Comparison of ENCODE assay signal across 9 mouse cellular contexts in the genomic region with DNA sequence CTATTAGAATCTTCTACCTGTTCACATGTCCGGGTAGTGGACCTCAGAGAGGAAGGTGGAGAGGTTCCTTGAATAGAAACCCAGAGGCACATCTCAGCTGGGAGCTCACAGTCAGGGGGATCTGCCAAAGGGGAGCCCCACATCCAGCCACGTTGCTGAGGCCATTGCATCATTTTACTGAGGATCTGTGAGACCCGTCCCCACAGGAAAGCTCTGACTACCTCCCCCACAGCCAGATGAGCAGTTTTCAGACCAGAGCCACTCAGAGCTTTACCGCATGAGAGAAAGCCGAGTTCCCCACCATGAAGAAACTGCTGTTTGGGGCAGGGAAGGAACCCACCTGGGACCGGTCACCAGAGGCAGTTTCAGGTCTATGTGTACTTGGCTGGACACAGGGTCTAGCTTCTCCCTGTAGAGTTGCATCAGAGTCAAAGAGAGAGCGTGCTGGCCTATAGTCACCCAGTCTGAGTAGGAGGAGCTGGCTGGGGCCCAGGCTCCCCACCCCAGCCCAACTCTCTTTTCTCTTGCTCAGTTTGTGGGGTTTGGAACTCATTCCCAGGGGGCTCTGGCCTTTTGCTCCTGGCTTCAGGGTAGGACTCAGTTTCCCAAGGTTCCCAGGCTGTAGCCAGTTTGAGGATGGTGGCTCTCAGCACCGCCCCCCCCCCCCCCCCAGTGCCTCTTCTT. TPM values are rescaled to one million over a fixed set of nuclear protein-coding genes. Genes with fewer than 3 reads are reported as not detected.
DNase-seq lines count a peak whose midpoint lies in the region; TF ChIP-seq lines count a peak whose summit lies in the region.
"Had no signal": no experiment of that assay in that cellular context is flagged by ENCODE, and none has a peak within 500 bp of the region (broad histone marks: within the 10 kb centered on the region; RNA-seq: fewer than 3 reads in every experiment).

No protein-coding gene starts in this region.

- TF ChIP-seq CTCF in layer of hippocampus, adult 2 months (conservative IDR thresholded peaks at IDR 0.05) = no peak
- TF ChIP-seq CTCF in MEL (IDR thresholded peaks at IDR 0.05 in 2 of 3, conservative IDR thresholded peaks at IDR 0.05 in 1 of 3; ENCODE audit: control insufficient read depth in 1 of 3, insufficient read depth in 1 of 3, low read depth in 2 of 3, low read length in 3 of 3, poor library complexity in 1 of 3, severe bottlenecking in 1 of 3) = no peak

- H3K27me3 ChIP-seq in MEL (ENCODE audit: control insufficient read depth in 1 of 2, insufficient read depth in 2 of 2, low read length in 2 of 2) (no peaks in the 10 kb centered on the region), myocyte (ENCODE audit: control insufficient read depth, insufficient read depth, insufficient read length) (peaks cover 10% of the 10 kb centered on the region)
- H3K27me3 ChIP-seq in embryonic facial prominence, embryonic 10.5 days (replicated peaks; ENCODE audit: low read depth, poor library complexity, severe bottlenecking) = 0 out of 2 replicates have a peak, but pooled peaks cover 5% of the 10 kb centered on the region

- WGBS in embryonic facial prominence, embryonic 10.5 days = 69% methylated on average over 8 of the region's 8 CpGs

- H3K4me3 ChIP-seq in layer of hippocampus, adult 2 months = peak overlapping the region; percentile 8; the same call in 1 of the 2 replicates
- peak overlapping the region; percentile 76 to 97 for H3K4me3 ChIP-seq in MEL (ENCODE audit: control insufficient read depth in 1 of 2, insufficient read depth in 1 of 2, low read depth in 2 of 2, low read length in 2 of 2)
- H3K4me3 ChIP-seq in embryonic facial prominence, embryonic 10.5 days = no peak overlapping the region
- peak overlapping the region; percentile 4 for H3K4me3 ChIP-seq in myocyte

- H3K79me2 ChIP-seq in MEL (ENCODE audit: control insufficient read depth, insufficient read depth, low read length, poor library complexity) (peaks cover 20% of the 10 kb centered on the region), myocyte (ENCODE audit: control insufficient read depth, insufficient read depth) (no peaks in the 10 kb centered on the region)

- TF ChIP-seq POLR2A in MEL (IDR thresholded peaks at IDR 0.05; ENCODE audit: control insufficient read depth in 1 of 2, insufficient read depth in 1 of 2, low read depth in 1 of 2, low read length in 2 of 2, poor library complexity in 1 of 2) (peak in 1 of 2 experiments; percentile 6; a peak in 1 of 4 replicates), myocyte (IDR thresholded peaks at IDR 0.05; ENCODE audit: insufficient read length, low read depth) (no peak)

- peak overlapping the region; percentile 87 for H3K9ac ChIP-seq in MEL (ENCODE audit: control insufficient read depth, low read depth, low read length, poor library complexity, severe bottlenecking)
- H3K9ac ChIP-seq: forebrain, postnatal 0 days had no signal

- no peak for DNase-seq in layer of hippocampus, adult 2 months (ENCODE audit: low spot score in 2 of 2)
- DNase-seq in layer of hippocampus, postnatal 14 days (ENCODE audit: low spot score in 2 of 2) = no peak
- DNase-seq in MEL (ENCODE audit: low read depth, low spot score) = peak; percentile 61
- no peak for DNase-seq in embryonic facial prominence, embryonic 10.5 days (ENCODE audit: low spot score)
- no peak for DNase-seq in layer of hippocampus, postnatal 36 days
- DNase-seq in left cerebral cortex, postnatal 36 days (ENCODE audit: low spot score in 2 of 2) = no peak
- DNase-seq: cerebellum, adult 9-10 months; forebrain, postnatal 0 days had no signal

- H3K4me1 ChIP-seq in MEL (ENCODE audit: control insufficient read depth in 1 of 2, insufficient read depth in 2 of 2, low read length in 2 of 2) = peaks cover 2 to 14% of the 10 kb centered on the region in 2 experiments; a peak in 3 of 4 replicates
- peaks cover 23% of the 10 kb centered on the region for H3K4me1 ChIP-seq in embryonic facial prominence, embryonic 10.5 days

- intact Hi-C loops in left cerebral cortex, postnatal 36 days (cut with DNase I) = no loop called here

- no peak overlapping the region for H3ac ChIP-seq in myocyte (ENCODE audit: control insufficient read depth, insufficient read length)

- no peaks in the 10 kb centered on the region for H3K9me3 ChIP-seq in MEL (replicated peaks; ENCODE audit: insufficient read depth, low read length)
- no peaks in the 10 kb centered on the region for H3K9me3 ChIP-seq in embryonic facial prominence, embryonic 10.5 days

- H3K4me2 ChIP-seq in myocyte (ENCODE audit: low read depth) = peak overlapping the region; percentile 31

- H3K36me3 ChIP-seq in MEL (ENCODE audit: control insufficient read depth in 1 of 2, insufficient read depth in 2 of 2, low read length in 2 of 2) (peaks cover 5 to 6% of the 10 kb centered on the region in 2 experiments; a peak in 3 of 4 replicates), myocyte (ENCODE audit: control insufficient read depth, insufficient read depth) (no peaks in the 10 kb centered on the region)
- H3K36me3 ChIP-seq in embryonic facial prominence, embryonic 10.5 days (replicated peaks) = no peaks in the 10 kb centered on the region

- TF ChIP-seq EP300 in MEL (IDR thresholded peaks at IDR 0.05; ENCODE audit: low read depth in 1 of 2, low read length in 2 of 2) = no peak

- peak overlapping the region; percentile 89 for H3K27ac ChIP-seq in layer of hippocampus, adult 2 months
- H3K27ac ChIP-seq in MEL (ENCODE audit: control insufficient read depth, low read depth, low read length) = peak overlapping the region; percentile 70
- peak overlapping the region; percentile 1; the same call in 1 of the 2 replicates for H3K27ac ChIP-seq in embryonic facial prominence, embryonic 10.5 days (replicated peaks)

- no peak for TF ChIP-seq RAD21 in MEL (IDR thresholded peaks at IDR 0.05; ENCODE audit: low read depth, low read length)

TF ChIP-seq in MEL, 35 proteins besides CTCF, POLR2A, EP300 and RAD21:
- peak; percentile 78 for TF ChIP-seq TBP (IDR thresholded peaks at IDR 0.05; ENCODE audit: low read depth, low read length)
- TF ChIP-seq MAX (IDR thresholded peaks at IDR 0.05; ENCODE audit: low read length) = 0 out of 2 replicates have a peak, but pooled peaks have one; percentile 28
- no peak for TF ChIP-seq TCF12 (IDR thresholded peaks at IDR 0.05; ENCODE audit: low read depth, low read length)
- peak; percentile 61; the same call in 1 of the 2 replicates for TF ChIP-seq MYC (IDR thresholded peaks at IDR 0.05; ENCODE audit: low read depth, low read length)
- no peak for TF ChIP-seq ELF1 (IDR thresholded peaks at IDR 0.05; ENCODE audit: low read depth, low read length)
- no peak; the same call in 1 of the 2 replicates for TF ChIP-seq NELFE (IDR thresholded peaks at IDR 0.05; ENCODE audit: low read depth, low read length)
- no peak for TF ChIP-seq CHD1 (IDR thresholded peaks at IDR 0.05; ENCODE audit: low read depth, low read length)
- no peak for TF ChIP-seq SMC3 (IDR thresholded peaks at IDR 0.05; ENCODE audit: low read depth, low read length)
- no peak for TF ChIP-seq HCFC1 (IDR thresholded peaks at IDR 0.05; ENCODE audit: low read depth, low read length)

TF ChIP-seq in myocyte, 11 proteins besides CTCF, POLR2A, EP300 and RAD21:
- TF ChIP-seq SRF (IDR thresholded peaks at IDR 0.05; ENCODE audit: control insufficient read depth, insufficient read length, low read depth) = no peak
- TF ChIP-seq POLR2AphosphoS2 (IDR thresholded peaks at IDR 0.05; ENCODE audit: insufficient read length, low read depth) = no peak
- no peak for TF ChIP-seq TCF3 (IDR thresholded peaks at IDR 0.05; ENCODE audit: insufficient read length, low read depth)
- TF ChIP-seq MAX (IDR thresholded peaks at IDR 0.05; ENCODE audit: low read depth) = no peak
- TF ChIP-seq MYOD1 (IDR thresholded peaks at IDR 0.05; ENCODE audit: control insufficient read depth in 1 of 3, insufficient read length in 2 of 3, low read depth in 2 of 3) = no peak
- TF ChIP-seq MYOG (IDR thresholded peaks at IDR 0.05; ENCODE audit: control insufficient read depth in 1 of 3, insufficient read depth in 1 of 3, insufficient read length in 2 of 3, low read depth in 2 of 3) = no peak
- no peak for TF ChIP-seq E2F4 (IDR thresholded peaks at IDR 0.05; ENCODE audit: insufficient read depth)
- TF ChIP-seq REST (IDR thresholded peaks at IDR 0.05; ENCODE audit: insufficient read depth, insufficient read length) = no peak
- no peak for TF ChIP-seq TCF12 (IDR thresholded peaks at IDR 0.05; ENCODE audit: insufficient read depth, poor library complexity, severe bottlenecking)
- TF ChIP-seq CEBPB (IDR thresholded peaks at IDR 0.05; ENCODE audit: insufficient read depth, poor library complexity, severe bottlenecking) = no peak
- no peak for TF ChIP-seq USF1 (IDR thresholded peaks at IDR 0.05; ENCODE audit: low read depth)
TF ChIP-seq in myocyte: peak in this region for 0.

RNA-seq across cellular contexts. Expression of a gene that starts 1.2 kb away (rescaled TPM):
- 10 to 100 TPM; 20.9 to 26.6 TPM for total RNA-seq in layer of hippocampus, adult 2 months (2021)
- total RNA-seq in layer of hippocampus, postnatal 14 days (2021) = 1 to 10 TPM; 7.6 to 8.6 TPM
- total RNA-seq in MEL (2012; rRNA removed) = 58.8 and 67.5 TPM in 2 replicates
- polyA plus RNA-seq in MEL (2012; ENCODE audit: insufficient read depth in 1 of 2, insufficient read length in 2 of 2, low read depth in 1 of 2, low replicate concordance in 2 of 2, missing spikeins in 1 of 2) = 100 to 1,000 TPM in 1 of 2 experiments, not detected in 1; 142 TPM
- 0.70 and 1.0 TPM in 2 replicates for polyA plus RNA-seq in embryonic facial prominence, embryonic 10.5 days (2016; fragmentation: Nextera tagmentation; extraction: Ambion mirVana)
- 0.95 TPM for polyA plus RNA-seq in myocyte (2012; fragmentation: generic; extraction: Trizol)
- 10 to 100 TPM; 15.8 to 24.3 TPM for total RNA-seq in layer of hippocampus, postnatal 36 days (2021)
- total RNA-seq in left cerebral cortex, postnatal 36 days (2021) = 1 to 10 TPM; 5.6 to 8.6 TPM

Comparison
In these comparisons a context has a peak if more than half of its experiments do, and no peak if none do; other contexts are left out.
1. H3K27ac ChIP-seq: peak in every context shown above with its lines; median percentile 89 in layer of hippocampus, adult 2 months; 70 in MEL; 1 in embryonic facial prominence, embryonic 10.5 days.